Mouse (Mus musculus) left cerebral cortex, adult 9 months (tissue): ENCODE measurements around the gene 4930402F06Rik.

Experiments
- DNase-seq, 2 experiments: peaks; one replicate each; pipeline ENCODE4 v3.0.0; 2022; ENCODE audit warnings: low spot score in 2 of 2

4930402F06Rik gene

DNA sequence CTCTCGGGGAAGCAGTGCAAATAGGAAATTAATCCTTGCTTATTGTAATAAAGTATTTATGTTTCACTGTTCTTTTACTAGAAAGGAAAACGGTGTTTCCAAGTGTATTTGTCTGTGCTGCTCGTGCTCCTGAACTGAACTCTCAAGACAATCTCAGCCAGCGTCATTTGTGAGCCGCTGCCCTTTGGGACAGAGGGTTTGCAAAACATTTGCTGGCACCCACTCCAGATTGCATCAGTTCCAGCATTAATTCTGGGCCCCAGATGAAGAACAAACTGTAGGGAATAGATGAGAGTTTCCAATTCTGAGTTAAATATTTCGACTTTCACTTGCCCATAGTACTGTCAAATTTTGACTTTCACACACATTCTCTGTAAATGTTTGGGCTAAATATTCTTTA, 58.3 kb downstream of the 4930402F06Rik start:
- DNase-seq, result no peak

DNA sequence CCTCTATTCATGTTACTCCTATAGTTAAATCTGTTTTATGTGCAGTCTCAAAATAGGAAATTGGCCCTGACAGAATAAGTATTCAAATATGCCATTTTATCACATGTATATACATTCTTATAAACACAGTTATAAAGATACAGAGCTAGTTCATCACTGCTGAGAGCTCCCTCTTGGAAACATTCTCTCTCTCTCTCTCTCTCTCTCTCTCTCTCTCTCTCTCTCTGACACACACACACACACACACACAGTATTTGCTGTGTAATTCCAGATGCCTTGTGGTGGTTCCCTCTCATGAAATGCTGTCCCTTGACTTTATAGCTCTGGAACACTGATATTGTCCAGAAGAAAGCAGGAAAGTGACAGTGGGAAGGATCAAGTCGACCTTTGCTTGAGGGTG, 58.9 kb downstream of the 4930402F06Rik start:
- no peak for DNase-seq

DNA sequence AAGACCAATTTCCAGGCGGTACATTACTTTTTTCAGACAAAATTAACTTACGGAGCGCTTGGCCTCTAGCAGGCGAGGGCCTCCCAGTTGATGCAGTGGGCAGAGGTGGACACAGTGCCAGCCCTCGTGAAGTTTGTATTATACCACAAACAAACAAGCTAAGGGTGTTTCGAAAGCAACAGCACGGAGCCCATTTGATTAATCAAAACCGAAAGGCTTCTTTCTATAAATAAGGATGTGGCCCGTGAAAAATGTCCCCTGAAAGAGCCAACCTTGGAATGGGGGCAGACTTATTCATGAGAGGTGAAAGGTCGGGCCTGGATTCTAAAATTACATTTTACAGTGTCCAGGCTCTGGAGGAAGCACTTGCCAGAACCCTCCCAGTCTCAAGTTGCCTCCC, 59.6 kb downstream of the 4930402F06Rik start:
- DNase-seq, result no peak

DNA sequence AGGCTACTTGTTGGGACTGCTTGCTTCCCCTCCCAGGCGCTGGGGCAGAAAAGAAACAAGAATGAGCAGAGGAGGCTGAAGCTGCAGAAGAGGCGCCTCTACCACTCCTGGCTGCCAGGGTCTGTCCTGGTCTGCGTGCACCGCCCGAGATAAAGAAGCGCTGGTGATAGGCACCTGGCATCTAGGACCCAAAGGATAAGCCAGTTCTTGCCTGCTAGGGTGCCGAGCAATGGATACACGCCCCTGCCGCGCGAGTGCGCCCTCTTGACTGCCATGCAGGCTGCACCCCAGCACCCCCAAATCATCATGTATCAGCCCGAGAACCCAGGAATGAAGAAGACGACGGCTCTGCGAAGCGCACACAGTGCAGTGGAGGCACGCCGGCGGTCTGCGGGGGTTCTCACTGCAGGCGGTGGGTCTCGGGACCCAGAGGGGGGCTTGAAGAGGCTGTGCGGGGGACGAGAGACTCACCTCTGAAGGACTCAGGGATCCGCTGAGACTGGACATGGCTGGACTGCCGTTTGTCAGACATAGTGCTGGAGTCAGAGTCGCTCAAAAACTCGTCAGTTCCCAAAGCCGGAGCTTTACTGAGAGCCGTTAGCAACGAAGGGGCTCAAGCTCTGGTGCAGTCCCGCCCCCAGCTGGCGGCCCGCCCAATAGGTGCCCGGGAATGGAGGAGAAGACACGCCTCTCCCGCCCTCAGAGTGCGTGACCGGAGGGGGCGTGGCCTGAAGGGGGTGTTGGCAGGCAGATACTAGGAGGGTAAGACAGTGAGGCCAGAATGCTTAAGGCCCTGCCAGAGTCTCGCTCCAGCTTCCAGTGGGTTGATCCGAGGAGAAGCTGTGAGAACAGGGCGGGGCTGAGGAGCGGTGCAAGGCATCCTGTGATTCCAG, 60.3 kb downstream of the 4930402F06Rik start, which contains the start of gene Stom:
Gene Stom, minus strand, starts transcription at position 589 of the 893 bp plus-strand sequence.
- DNase-seq, result peak; percentile 88 to 97

DNA sequence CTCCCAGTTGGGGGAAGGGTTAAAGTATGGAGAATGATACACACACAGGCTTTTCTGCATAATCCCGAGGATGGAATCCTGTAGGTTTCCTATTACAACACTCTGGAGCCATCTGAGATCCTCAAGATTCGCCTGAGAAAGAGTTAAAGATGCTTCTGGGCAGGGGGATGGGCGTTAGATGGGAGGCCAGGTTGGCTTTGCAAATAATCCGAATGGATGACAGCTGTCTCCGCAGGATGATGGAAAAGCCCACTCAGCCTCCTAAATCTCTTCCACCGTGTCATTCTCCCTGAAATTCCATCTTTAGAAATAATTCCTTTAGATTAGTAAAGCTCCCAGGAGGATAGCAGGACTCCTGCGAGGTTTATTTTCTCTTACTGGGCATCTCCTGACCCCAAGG, 61.4 kb downstream of the 4930402F06Rik start:
- no peak for DNase-seq

DNA sequence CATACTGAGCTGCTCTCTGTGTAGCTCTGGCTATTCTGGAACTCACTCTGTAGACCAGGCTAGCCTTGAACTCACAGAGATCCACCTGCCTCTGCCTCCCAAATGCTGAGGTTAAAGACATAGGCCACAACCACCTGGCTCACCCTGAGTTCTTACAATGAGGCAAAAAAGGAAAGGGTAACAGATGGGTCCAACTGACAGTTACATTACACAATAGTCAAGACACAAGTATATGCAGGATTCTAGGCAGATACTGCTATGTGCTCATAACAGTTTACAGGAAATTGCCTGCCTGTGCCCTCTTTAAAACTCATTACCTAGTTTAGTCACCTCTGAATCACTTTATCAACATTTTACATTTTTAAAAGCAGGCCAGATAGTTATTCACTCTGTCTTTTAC, 63.3 kb downstream of the 4930402F06Rik start:
- DNase-seq, result no peak

DNA sequence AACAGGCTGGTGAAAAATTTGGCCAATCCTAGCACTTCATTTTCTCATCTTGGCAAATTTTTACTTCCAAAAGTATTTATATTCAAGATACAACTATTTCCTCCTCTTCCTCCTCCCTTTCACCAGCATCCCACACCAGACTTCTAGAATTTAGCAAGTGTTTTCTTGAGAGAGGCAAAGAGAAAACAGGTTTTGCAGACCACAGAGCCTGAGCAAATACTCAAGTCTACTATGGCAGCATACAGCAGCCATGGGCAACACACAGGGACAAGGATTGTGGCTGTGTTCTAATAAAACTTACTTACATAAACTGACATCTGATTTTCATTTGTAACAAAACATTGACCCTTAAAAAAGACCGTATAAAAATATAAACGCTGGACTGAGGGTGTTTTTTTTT, 65.8 kb downstream of the 4930402F06Rik start:
- no peak for DNase-seq

DNA sequence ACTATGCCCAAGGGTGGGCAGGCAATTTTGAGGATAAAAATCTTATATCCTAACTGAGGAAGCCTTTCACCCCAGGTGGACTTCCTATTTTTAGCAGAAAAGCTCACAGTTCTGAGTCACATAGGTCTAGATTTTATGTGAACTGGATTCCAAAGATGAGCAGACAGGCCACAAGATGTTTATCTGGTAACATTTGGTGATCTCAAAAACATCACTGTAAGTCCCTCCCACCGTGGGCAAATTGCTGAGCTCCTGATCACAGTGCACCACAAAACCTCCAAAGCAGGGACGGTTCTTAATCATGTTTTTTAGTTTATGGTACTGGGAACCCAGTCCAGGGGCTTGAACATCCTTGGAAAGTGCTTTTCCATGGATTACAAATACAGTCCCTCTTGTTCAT, 67.9 kb downstream of the 4930402F06Rik start:
- DNase-seq, result no peak

DNA sequence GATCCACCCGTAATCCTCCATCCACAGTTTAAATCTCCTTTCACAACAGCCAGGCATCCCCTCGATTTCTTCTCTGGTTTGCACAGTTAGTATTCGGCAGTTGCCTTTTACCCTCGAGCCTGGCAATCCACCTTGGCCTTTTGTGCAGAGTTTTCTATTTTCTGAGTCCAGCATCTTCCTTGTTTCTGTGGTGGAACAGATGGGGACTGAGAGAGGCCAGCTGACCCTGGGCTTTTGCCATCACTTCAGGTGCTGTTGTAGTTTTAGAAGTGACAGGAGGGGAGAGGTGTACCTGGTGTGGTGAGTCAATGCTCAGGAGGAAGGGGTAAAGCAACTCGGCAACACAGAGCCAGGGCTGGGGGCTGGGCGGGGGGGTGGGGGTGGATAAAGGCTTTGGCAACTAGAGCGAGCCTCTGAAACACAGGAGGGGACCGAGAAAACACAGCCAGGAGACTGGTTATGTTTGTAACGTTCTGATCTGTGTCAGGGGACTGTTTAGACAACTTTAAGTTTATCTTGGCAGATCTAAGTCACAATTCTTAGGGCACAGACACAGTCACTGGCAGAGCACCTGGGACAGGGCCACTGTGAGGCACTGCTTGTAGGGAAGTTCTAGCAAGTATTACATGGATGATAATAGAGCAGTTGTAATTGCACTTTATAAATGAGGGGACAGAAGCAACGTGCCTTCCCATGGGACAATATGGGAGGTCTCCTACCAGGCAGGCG, 68.7 kb downstream of the 4930402F06Rik start:
- DNase-seq, result no peak

DNA sequence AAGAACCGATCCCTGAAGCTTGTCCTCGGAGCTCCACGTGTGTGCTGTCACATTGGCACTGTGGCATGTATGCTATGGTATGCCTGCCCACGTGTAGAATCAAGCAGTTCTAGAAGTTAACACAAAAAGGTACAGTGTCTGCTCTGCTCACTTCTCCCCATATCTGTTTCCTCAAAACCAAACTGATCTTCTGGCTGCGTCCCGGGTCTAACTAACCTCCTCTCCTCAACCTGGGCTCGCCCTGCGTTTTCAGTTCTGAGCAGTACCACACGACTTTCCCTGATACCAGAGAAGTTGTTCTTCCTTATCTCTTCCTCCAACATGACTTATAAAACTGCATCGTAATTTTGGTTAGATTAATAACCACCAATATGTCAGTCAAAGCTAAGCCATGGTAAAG, 69.4 kb downstream of the 4930402F06Rik start:
- no peak for DNase-seq

DNA sequence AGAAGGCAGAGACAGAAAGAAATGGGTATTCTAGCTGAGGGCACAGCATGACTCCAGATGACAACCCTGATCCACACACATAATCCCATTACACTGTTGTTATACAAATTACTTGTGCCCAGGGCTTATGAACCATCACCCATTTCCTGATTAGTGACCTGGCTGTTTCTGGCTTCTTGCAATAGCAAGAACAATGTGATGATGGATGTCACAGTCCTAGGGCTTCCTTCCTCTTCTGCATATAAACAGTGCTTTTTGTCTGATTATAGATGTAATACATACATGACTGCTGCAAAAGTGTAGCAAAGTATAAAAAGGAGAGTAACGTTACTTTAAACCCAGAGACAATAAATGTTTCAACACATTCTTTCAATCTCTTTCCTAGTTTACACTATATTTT, 70.0 kb downstream of the 4930402F06Rik start:
- no peak for DNase-seq

DNA sequence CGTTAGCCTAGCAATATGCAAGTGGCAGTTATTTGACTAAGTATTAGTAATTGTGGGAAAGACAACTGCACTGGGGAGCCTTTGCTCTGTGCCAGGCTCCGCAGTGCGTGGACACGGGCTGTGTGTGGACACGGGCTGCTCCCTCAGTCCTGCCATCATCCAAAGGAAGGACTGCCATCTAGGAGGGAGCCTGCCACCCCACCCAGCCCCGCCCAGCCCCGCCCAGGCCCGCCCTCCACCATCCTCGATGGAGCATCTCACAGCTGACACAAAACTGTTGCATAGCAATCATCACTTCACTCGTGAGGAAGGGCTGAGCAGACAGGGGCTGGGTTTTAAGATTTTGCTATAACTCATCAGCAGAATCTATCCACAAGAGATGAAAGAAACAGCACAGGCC, 71.0 kb downstream of the 4930402F06Rik start:
- no peak for DNase-seq
